Mouse (Mus musculus) hindbrain, embryonic 11.5 days (tissue): ENCODE results near the gene Phip. TPM values are rescaled to one million over a fixed set of nuclear protein-coding genes. Genes with fewer than 3 reads are reported as not detected.
A peak's percentile ranks its signal among the peaks of the same experiment; 100 is the strongest.

Experiments used
- ATAC-seq: fragments of 200-750 bp; cut with Nextera tagmentation; 2 replicates; pipeline ENCODE4 v1.8.0; 2017; ENCODE audit warnings: mild to moderate bottlenecking, moderate TSS enrichment, moderate library complexity; ENCODE audit not compliant: low FRiP score
- DNase-seq: peaks from one replicate; pipeline ENCODE4 v3.0.0-alpha.2; 2015; ENCODE audit warnings: low spot score
- H3K27ac ChIP-seq: fragments of 300-500 bp; sonication (generic); 2 replicates; pipeline ENCODE4 v1.5.1; 2014; ENCODE audit warnings: mild to moderate bottlenecking, low read depth, low read length
- H3K27me3 ChIP-seq: fragments of 300-500 bp; sonication (generic); 2 replicates; pipeline ENCODE4 v1.6.1; 2014; ENCODE audit warnings: mild to moderate bottlenecking, low read length, moderate library complexity, mixed read lengths; ENCODE audit not compliant: control insufficient read depth, insufficient read depth
- H3K36me3 ChIP-seq: fragments of 300-500 bp; sonication (generic); 2 replicates; pipeline ENCODE4 v1.6.1; 2014; ENCODE audit warnings: mild to moderate bottlenecking, low read length, moderate library complexity, mixed read lengths; ENCODE audit not compliant: control insufficient read depth, insufficient read depth
- H3K4me1 ChIP-seq: fragments of 300-500 bp; sonication (generic); replicated peaks from 2 replicates; pipeline ENCODE4 v1.6.1; 2014; ENCODE audit warnings: low read length, mixed read lengths; ENCODE audit not compliant: control insufficient read depth, insufficient read depth
- H3K4me2 ChIP-seq: fragments of 300-500 bp; sonication (generic); replicated peaks from 2 replicates; pipeline ENCODE4 v1.6.1; 2014; ENCODE audit warnings: mild to moderate bottlenecking, low read depth, low read length
- H3K4me3 ChIP-seq: fragments of 300-500 bp; sonication (generic); 2 replicates; pipeline ENCODE4 v1.5.1; 2014; ENCODE audit warnings: low read depth, low read length
- H3K9ac ChIP-seq: fragments of 300-500 bp; sonication (generic); 2 replicates; pipeline ENCODE4 v1.6.1; 2014; ENCODE audit warnings: low read depth, low read length
- H3K9me3 ChIP-seq: fragments of 300-500 bp; sonication (generic); 2 replicates; pipeline ENCODE4 v1.6.1; 2016; ENCODE audit warnings: low read length; ENCODE audit not compliant: control insufficient read depth
- WGBS: fragments of 180-500 bp; shearing (Covaris S2); extraction: QIAGEN DNeasy Blood & Tissue Kit; methylation state at CpG from one replicate; pipeline ENCODE4 v1.1.7; 2014; 5-methylcytosine and 5-hydroxymethylcytosine counted together
- polyA plus RNA-seq: library from polyadenylated mRNA; unstranded; fragments of >200 nt; fragmentation: Nextera tagmentation; extraction: Ambion mirVana; gene quantifications from 2 replicates; pipeline ENCODE4 v1.2.1, GENCODE M21; 2014

Phip gene
- polyA plus RNA-seq: 141 TPM in 2 replicates

- ATAC-seq: peak; percentile 87
These were observed at the start of gene Phip for GRCm38 (mm10) chr9:82975342-82976215. Gene Phip, minus strand, starts transcription at chr9:82975516.

GRCm38 (mm10) chr9:83023724-83024123, 48.4 kb upstream of the Phip start:
- Histone ChIP-seq H3K4me3 (no peak overlapping the region), H3K9me3 (no peaks in the 10 kb centered on the region), H3K4me1 (no peaks in the 10 kb centered on the region), H3K4me2 (no peak overlapping the region), H3K27me3 (no peaks in the 10 kb centered on the region), H3K36me3 (no peaks in the 10 kb centered on the region), H3K9ac (no peak overlapping the region), H3K27ac (no peak overlapping the region)
- WGBS: 81% methylated on average over 6 of the region's 6 CpGs
- DNase-seq: no peak
- ATAC-seq: no peak

More at GRCm38 (mm10) chr9:82975342-82976215, at the start of gene Phip:
- Histone ChIP-seq H3K36me3 (no peaks in the 10 kb centered on the region), H3K4me3 (peak within 1 kb of the TSS; percentile 89), H3K27me3 (no peaks in the 10 kb centered on the region), H3K4me2 (peak within 1 kb of the TSS; percentile 39), H3K27ac (peak within 1 kb of the TSS; percentile 99), H3K9ac (peak within 1 kb of the TSS; percentile 99), H3K9me3 (no peaks in the 10 kb centered on the region), H3K4me1 (no peaks in the 10 kb centered on the region; the same call in 1 of the 2 replicates)
- DNase-seq: peak; percentile 95
- 0% methylated on average over 67 of the region's 79 CpGs for WGBS

- Histone ChIP-seq H3K4me1 (no peaks in the 10 kb centered on the region), H3K9me3 (no peaks in the 10 kb centered on the region), H3K9ac (no peak overlapping the region), H3K27me3 (no peaks in the 10 kb centered on the region), H3K4me2 (no peak overlapping the region), H3K27ac (no peak overlapping the region), H3K4me3 (no peak overlapping the region), H3K36me3 (no peaks in the 10 kb centered on the region)
- ATAC-seq: no peak
- WGBS: 83% methylated on average over 4 of the region's 4 CpGs
- no peak for DNase-seq
These were observed 39.2 kb upstream of the Phip start for GRCm38 (mm10) chr9:83014516-83014915.

GRCm38 (mm10) chr9:83008306-83008705, 33.0 kb upstream of the Phip start:
- Histone ChIP-seq H3K27ac (no peak overlapping the region), H3K9ac (no peak overlapping the region), H3K4me1 (no peaks in the 10 kb centered on the region), H3K4me2 (no peak overlapping the region), H3K27me3 (no peaks in the 10 kb centered on the region), H3K9me3 (no peaks in the 10 kb centered on the region), H3K4me3 (no peak overlapping the region), H3K36me3 (no peaks in the 10 kb centered on the region)
- WGBS: 83% methylated on average over 1 of the region's 1 CpGs
- DNase-seq (no peak), ATAC-seq (no peak)

GRCm38 (mm10) chr9:83001342-83001741, 26.0 kb upstream of the Phip start:
- DNase-seq (no peak), ATAC-seq (no peak)
- H3K9ac ChIP-seq: no peak overlapping the region
- no peak overlapping the region for H3K27ac ChIP-seq
- H3K4me3 ChIP-seq: no peak overlapping the region
- no peaks in the 10 kb centered on the region for H3K9me3 ChIP-seq
- H3K36me3 ChIP-seq: no peaks in the 10 kb centered on the region
- H3K4me2 ChIP-seq: no peak overlapping the region
- H3K27me3 ChIP-seq: no peaks in the 10 kb centered on the region
- H3K4me1 ChIP-seq: no peaks in the 10 kb centered on the region
- WGBS: 90% methylated on average over 4 of the region's 4 CpGs

- H3K9ac ChIP-seq: no peak overlapping the region
- no peaks in the 10 kb centered on the region for H3K9me3 ChIP-seq
- H3K36me3 ChIP-seq: no peaks in the 10 kb centered on the region
- H3K4me3 ChIP-seq: no peak overlapping the region
- H3K27me3 ChIP-seq: no peaks in the 10 kb centered on the region
- DNase-seq (no peak), ATAC-seq (no peak)
- no peaks in the 10 kb centered on the region for H3K4me1 ChIP-seq
- 92% methylated on average over 2 of the region's 2 CpGs for WGBS
- H3K27ac ChIP-seq: no peak overlapping the region
- H3K4me2 ChIP-seq: no peak overlapping the region
These were observed 22.6 kb upstream of the Phip start for GRCm38 (mm10) chr9:82997765-82998500.

- H3K9ac ChIP-seq: no peak overlapping the region
- no peaks in the 10 kb centered on the region for H3K4me1 ChIP-seq
- no peaks in the 10 kb centered on the region for H3K27me3 ChIP-seq
- no peaks in the 10 kb centered on the region for H3K9me3 ChIP-seq
- no peak for ATAC-seq
- no peak overlapping the region for H3K27ac ChIP-seq
- DNase-seq: peak; percentile 48
- peak overlapping the region; percentile 38; the same call in 1 of the 2 replicates for H3K4me2 ChIP-seq
- 11% methylated on average over 5 of the region's 5 CpGs for WGBS
- no peak overlapping the region for H3K4me3 ChIP-seq
- H3K36me3 ChIP-seq: no peaks in the 10 kb centered on the region
These were observed 1.6 kb upstream of the Phip start for GRCm38 (mm10) chr9:82976936-82977335.

- H3K4me3 ChIP-seq: peak overlapping the region; percentile 89
- peak overlapping the region; percentile 99; the same call in 1 of the 2 replicates for H3K9ac ChIP-seq
- H3K36me3 ChIP-seq: no peaks in the 10 kb centered on the region
- H3K27ac ChIP-seq: peak overlapping the region; percentile 99
- no peaks in the 10 kb centered on the region for H3K9me3 ChIP-seq
- DNase-seq (no peak), ATAC-seq (no peak)
- H3K4me2 ChIP-seq: peak overlapping the region; percentile 38
- H3K27me3 ChIP-seq: no peaks in the 10 kb centered on the region
- WGBS: 4% methylated on average over 9 of the region's 9 CpGs
- no peaks in the 10 kb centered on the region; the same call in 1 of the 2 replicates for H3K4me1 ChIP-seq
These were observed 903 bp upstream of the Phip start for GRCm38 (mm10) chr9:82976219-82976618.
